ENCODE assay signal across 18 mouse cellular contexts in the genomic region with DNA sequence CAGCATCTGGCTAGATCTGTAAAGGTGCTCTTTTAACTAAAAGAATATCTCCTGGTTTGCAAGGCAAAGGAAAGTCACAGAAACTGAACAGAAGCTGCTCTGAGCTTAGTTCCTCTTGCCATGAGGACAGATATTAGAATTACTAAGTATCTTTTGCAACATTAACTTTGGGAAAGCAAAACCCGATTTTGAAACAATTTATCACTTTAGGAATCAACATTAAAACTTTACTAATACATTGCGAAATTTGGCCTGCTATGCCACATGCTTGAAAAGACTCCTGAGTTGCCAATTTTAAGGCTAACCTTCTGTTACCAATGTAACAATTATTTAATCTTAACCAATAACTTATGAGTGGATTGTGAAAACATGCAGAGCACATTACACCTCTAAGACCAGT. TPM values are rescaled to one million over a fixed set of nuclear protein-coding genes. Genes with fewer than 3 reads are reported as not detected.
A peak's percentile ranks its signal among the peaks of the same experiment; 100 is the strongest.
DNase-seq lines count a peak whose midpoint lies in the region; TF ChIP-seq lines count a peak whose summit lies in the region.
"Not testable (repeated sequence)": the region's sequence is repeated elsewhere in the genome, so short reads cannot be mapped to it uniquely, and the experiment has no call there.
"Had no signal": no experiment of that assay in that cellular context is flagged by ENCODE, and none has a peak within 500 bp of the region (broad histone marks: within the 10 kb centered on the region; RNA-seq: fewer than 3 reads in every experiment).

No protein-coding gene starts in this region.

- H3K27ac ChIP-seq in liver, adult 2 months (replicated peaks; ENCODE audit: insufficient read depth, low read depth, low read length) = not testable (repeated sequence)

- not testable (repeated sequence) for H3K36me3 ChIP-seq in liver, adult 2 months (ENCODE audit: control insufficient read depth, insufficient read depth, low read length)

- H3K9ac ChIP-seq in liver, adult 2 months (ENCODE audit: low read depth, low read length) = not testable (repeated sequence)

- H3K27me3 ChIP-seq in liver, adult 2 months (ENCODE audit: control insufficient read depth, insufficient read depth, low read length) = not testable (repeated sequence)

- H3K79me2 ChIP-seq in liver, adult 2 months (ENCODE audit: control insufficient read depth, insufficient read depth, low read length) = not testable (repeated sequence)

- not testable (repeated sequence) for H3K4me1 ChIP-seq in liver, adult 2 months (ENCODE audit: control insufficient read depth, insufficient read depth, low read length)

- TF ChIP-seq POLR2A in liver, adult 2 months (IDR thresholded peaks at IDR 0.05; ENCODE audit: extremely low read depth, insufficient read depth, low read length) = not testable (repeated sequence)

- DNase-seq in fat pad, adult 2 months (ENCODE audit: extremely low read depth, low read depth, low spot score) = peak; percentile 68
- peak; percentile 94 for DNase-seq in liver, adult 2 months (ENCODE audit: extremely low read depth, low read depth, low spot score)

- TF ChIP-seq CTCF in liver, adult 2 months (IDR thresholded peaks at IDR 0.05; ENCODE audit: low read depth, low read length) = not testable (repeated sequence)

- 31% methylated on average over 2 of the region's 2 CpGs for WGBS in liver, adult 2 months

- H3K4me3 ChIP-seq in liver, adult 2 months (ENCODE audit: insufficient read depth, low read depth, low read length) = not testable (repeated sequence)

RNA-seq across cellular contexts. Expression of gene Rdh16, which starts 20.9 kb away (rescaled TPM):
- 74.0 and 111 TPM in 2 replicates for total RNA-seq in liver, adult 2 months (2014; rRNA removed)
- 43.8 and 55.8 TPM in 2 replicates for polyA plus RNA-seq in liver, adult 2 months (2012; rRNA removed)
- total RNA-seq: CH12.LX, MEL had no signal
- polyA plus RNA-seq: activated CD4-positive, CD25-positive, alpha-beta regulatory T cell, adult 4 months; brain, embryonic 14.5 days; C2C12; CD4-positive, CD25-positive, alpha-beta regulatory T cell, adult 4 months; G1E had no signal

RNA-seq across cellular contexts. Expression of gene Rdh19, which starts 27.9 kb away (rescaled TPM):
- total RNA-seq in liver, adult 2 months (2014; rRNA removed) = not detected in 2 replicates
- polyA plus RNA-seq in liver, adult 2 months (2012; rRNA removed) = 0.05 TPM in 1 of 2 replicates, not detected in the other
- total RNA-seq: adrenal gland, adult 18-20 months; adrenal gland, adult 2 months; adrenal gland, postnatal 14 days; adrenal gland, postnatal 25 days; CH12.LX; ES-E14; MEL had no signal
- polyA plus RNA-seq: activated CD4-positive, CD25-positive, alpha-beta regulatory T cell, adult 4 months; adrenal gland, adult 2 months; brain, embryonic 14.5 days; C2C12; CD4-positive, CD25-positive, alpha-beta regulatory T cell, adult 4 months; cerebellum, adult 2 months; G1E; Patski had no signal

RNA-seq across cellular contexts. Expression of gene Rdh16f2, which starts 44.5 kb away (rescaled TPM):
- 282 and 329 TPM in 2 replicates for total RNA-seq in liver, adult 2 months (2014; rRNA removed)
- polyA plus RNA-seq in liver, adult 2 months (2012; rRNA removed) = 281 and 297 TPM in 2 replicates
- total RNA-seq: adrenal gland, adult 8-10 months; adrenal gland, postnatal 25 days; adrenal gland, postnatal 36 days; CH12.LX; ES-E14; MEL had no signal
- polyA plus RNA-seq: activated CD4-positive, CD25-positive, alpha-beta regulatory T cell, adult 4 months; adrenal gland, adult 2 months; brain, embryonic 14.5 days; C2C12; CD4-positive, CD25-positive, alpha-beta regulatory T cell, adult 4 months; cerebellum, adult 2 months; Patski had no signal

RNA-seq across cellular contexts. Expression of gene Rdh9, which starts 45.6 kb away (rescaled TPM):
- 75.6 and 121 TPM in 2 replicates for total RNA-seq in liver, adult 2 months (2014; rRNA removed)
- polyA plus RNA-seq in liver, adult 2 months (2012; rRNA removed) = 54.4 and 60.2 TPM in 2 replicates
- total RNA-seq: adrenal gland, postnatal 25 days; CH12.LX; MEL had no signal
- polyA plus RNA-seq: G1E, Patski had no signal
